Mouse (Mus musculus) heart, adult 2 months (tissue): Measurements from ENCODE around the gene Ica1l. TPM values are rescaled to one million over a fixed set of nuclear protein-coding genes. Genes with fewer than 3 reads are reported as not detected.
A peak's percentile ranks its signal among the peaks of the same experiment; 100 is the strongest.

Source experiments
- DNase-seq, 2 experiments: peaks; one replicate each; pipeline ENCODE4 v3.0.0; 2021
- H3K27ac ChIP-seq: fragments of 200-600 bp; 2 replicates; pipeline ENCODE4 v1.8.1; 2022
- H3K27me3 ChIP-seq: fragments of 200-500 bp; 2 replicates; pipeline ENCODE4 v1.6.1; 2012; ENCODE audit warnings: mild to moderate bottlenecking, low read length, inconsistent platforms, mixed read lengths; ENCODE audit not compliant: control insufficient read depth, insufficient read depth
- H3K36me3 ChIP-seq: fragments of 200-500 bp; 2 replicates; pipeline ENCODE4 v1.6.1; 2012; ENCODE audit warnings: low read length, inconsistent platforms; ENCODE audit not compliant: control insufficient read depth, insufficient read depth
- H3K4me1 ChIP-seq: fragments of 200-500 bp; 2 replicates; pipeline ENCODE4 v1.6.1; 2011; ENCODE audit warnings: low read length; ENCODE audit not compliant: control insufficient read depth, insufficient read depth
- H3K4me3 ChIP-seq: fragments of 200-600 bp; 2 replicates; pipeline ENCODE4 v1.8.1; 2022
- H3K79me2 ChIP-seq: fragments of 200-500 bp; replicated peaks from 2 replicates; pipeline ENCODE4 v1.6.1; 2012; ENCODE audit warnings: mild to moderate bottlenecking, inconsistent platforms, low read length, moderate library complexity, mixed read lengths; ENCODE audit not compliant: control insufficient read depth, insufficient read depth
- H3K9ac ChIP-seq: fragments of 200-500 bp; 2 replicates; pipeline ENCODE4 v1.6.1; 2012; ENCODE audit warnings: low read depth, mild to moderate bottlenecking, control low read depth, inconsistent platforms, low read length, mixed read lengths
- CTCF ChIP-seq: fragments of 200-600 bp; IDR thresholded peaks from 2 replicates; pipeline ENCODE4 v1.8.1; 2022; ENCODE audit warnings: antibody characterized with exemption, mild to moderate bottlenecking, moderate library complexity
- EP300 ChIP-seq: fragments of 200-500 bp; IDR thresholded peaks from 2 replicates; pipeline ENCODE4 v1.6.1; 2011; ENCODE audit warnings: low read depth, low read length, control low read depth; ENCODE audit not compliant: insufficient read depth
- POLR2A ChIP-seq: fragments of 200-500 bp; IDR thresholded peaks from 2 replicates; pipeline ENCODE4 v1.6.1; 2011; ENCODE audit warnings: mild to moderate bottlenecking, low read depth, low read length, control low read depth; ENCODE audit not compliant: insufficient read depth
- WGBS: fragments of 180-500 bp; shearing (Covaris S2); methylation state at CpG from one replicate; pipeline ENCODE4 v1.1.7; 2018; 5-methylcytosine and 5-hydroxymethylcytosine counted together
- intact Hi-C: fragments of 180-260 bp; cut with DNase I; formaldehyde crosslinking; loops from one replicate; pipeline ENCODE4 v1.15.1; 2025
- polyA plus RNA-seq: library from polyadenylated mRNA; depleted of rRNA; stranded (reverse); fragments of >200 nt; gene quantifications from 2 replicates; pipeline ENCODE4 v1.2.3, GENCODE M21; 2012
- total RNA-seq, 2 experiments: library from RNA; stranded (reverse); gene quantifications; 2 replicates each; pipeline ENCODE4 v1.2.3; 2021

Gene Ica1l
- total and polyA plus RNA-seq, 3 experiments = 0.14 to 0.45 (median 0.31) TPM

DNA sequence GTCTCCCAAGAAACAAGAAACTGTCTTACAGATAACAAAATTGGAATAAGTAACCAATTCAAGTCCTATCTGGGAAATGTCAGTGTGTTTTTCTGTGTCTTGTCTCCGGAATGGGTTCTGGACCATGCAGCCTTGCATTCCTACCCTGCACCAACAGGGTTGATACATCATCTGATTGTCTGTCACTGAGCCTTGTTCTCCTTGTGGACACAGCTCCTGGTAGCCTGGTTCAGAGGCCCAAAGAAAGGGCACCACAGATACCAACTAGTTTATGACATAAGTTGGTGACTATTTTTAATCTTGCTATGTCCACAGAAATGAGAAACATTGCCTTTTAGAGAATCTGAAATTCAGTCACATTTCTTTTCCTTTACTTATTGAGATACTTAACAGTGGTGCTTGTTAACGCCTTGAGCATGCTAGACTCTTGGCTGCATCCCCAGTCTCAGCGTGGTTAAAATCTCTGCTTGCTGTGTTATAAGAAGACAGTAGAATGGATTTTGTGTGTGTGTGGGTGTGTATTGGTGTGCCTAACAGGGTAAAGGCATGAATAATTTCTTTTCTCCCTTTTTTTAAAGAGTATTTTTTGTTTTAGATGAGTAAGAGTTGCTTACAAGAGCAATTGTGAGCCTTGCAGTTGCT, 55.5 kb downstream of the Ica1l start:
- DNase-seq = no peak
- peaks cover 3% of the 10 kb centered on the region for H3K36me3 ChIP-seq
- no peak overlapping the region for H3K9ac ChIP-seq
- H3K79me2 ChIP-seq = no peaks in the 10 kb centered on the region
- no peaks in the 10 kb centered on the region for H3K27me3 ChIP-seq
- TF ChIP-seq EP300 (no peak), CTCF (no peak), POLR2A (no peak)
- 79% methylated on average over 3 of the region's 3 CpGs for WGBS
- H3K4me3 ChIP-seq = no peak overlapping the region
- H3K4me1 ChIP-seq = no peaks in the 10 kb centered on the region; the same call in 1 of the 2 replicates
- intact Hi-C loops = no loop called here
- H3K27ac ChIP-seq = no peak overlapping the region

DNA sequence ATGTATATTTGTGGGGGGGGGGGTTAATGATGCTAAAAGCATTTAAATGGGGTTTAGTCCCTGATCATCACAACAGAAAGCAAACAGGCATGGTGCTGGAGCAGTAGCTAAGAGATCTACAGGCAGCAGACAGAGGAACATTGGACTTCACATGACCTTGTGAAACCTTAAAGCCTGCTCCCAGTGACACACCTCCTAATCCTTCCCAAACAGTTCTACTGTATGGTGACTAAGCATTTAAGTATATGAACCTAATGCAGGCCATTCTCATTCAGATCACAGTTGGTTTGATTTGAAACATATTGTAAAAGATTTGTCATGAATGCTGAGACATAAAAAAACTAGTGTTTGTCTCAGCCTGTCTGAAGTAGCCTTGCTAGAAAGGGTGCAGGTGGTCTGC, 56.4 kb downstream of the Ica1l start:
- H3K4me1 ChIP-seq = no peaks in the 10 kb centered on the region; the same call in 1 of the 2 replicates
- H3K79me2 ChIP-seq = no peaks in the 10 kb centered on the region
- no peak overlapping the region for H3K27ac ChIP-seq
- peaks cover 3% of the 10 kb centered on the region for H3K36me3 ChIP-seq
- DNase-seq = no peak
- no peak for TF ChIP-seq CTCF
- no peak for TF ChIP-seq EP300
- no peak for TF ChIP-seq POLR2A
- H3K4me3 ChIP-seq = no peak overlapping the region
- H3K9ac ChIP-seq = no peak overlapping the region
- intact Hi-C loops = no loop called here
- H3K27me3 ChIP-seq = no peaks in the 10 kb centered on the region

DNA sequence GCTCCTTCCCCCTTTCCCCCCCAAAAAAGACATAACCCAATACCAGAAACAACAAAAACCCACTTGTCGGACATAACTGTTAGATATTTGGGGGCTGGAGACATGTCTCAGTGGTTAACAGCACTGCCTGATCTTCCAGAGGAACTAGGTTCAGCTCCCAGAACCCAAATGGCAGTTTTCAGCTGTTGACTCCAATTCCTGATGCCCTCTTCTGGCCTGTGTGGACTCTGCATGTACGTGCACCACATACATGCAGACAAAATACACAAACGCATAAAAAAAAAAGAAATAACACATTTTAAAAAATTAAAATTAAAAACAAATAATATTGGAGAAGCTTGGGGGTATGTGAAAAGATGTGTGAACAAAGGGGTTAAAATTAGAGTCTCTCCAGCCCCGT, 75.7 kb downstream of the Ica1l start:
- TF ChIP-seq POLR2A (no peak), CTCF (peak; percentile 75), EP300 (no peak)
- Histone ChIP-seq H3K9ac (no peak overlapping the region), H3K79me2 (no peaks in the 10 kb centered on the region), H3K4me1 (no peaks in the 10 kb centered on the region; the same call in 1 of the 2 replicates), H3K27me3 (no peaks in the 10 kb centered on the region), H3K36me3 (no peaks in the 10 kb centered on the region; the same call in none of the 2 replicates), H3K27ac (no peak overlapping the region), H3K4me3 (no peak overlapping the region)
- peak; percentile 9 to 34 for DNase-seq
- intact Hi-C loops = loop anchor here (1.0 kb wide), 1 partner anchor 84 kb away; no protein-coding TSS in a partner anchor
- WGBS = 91% methylated on average over 4 of the region's 4 CpGs

DNA sequence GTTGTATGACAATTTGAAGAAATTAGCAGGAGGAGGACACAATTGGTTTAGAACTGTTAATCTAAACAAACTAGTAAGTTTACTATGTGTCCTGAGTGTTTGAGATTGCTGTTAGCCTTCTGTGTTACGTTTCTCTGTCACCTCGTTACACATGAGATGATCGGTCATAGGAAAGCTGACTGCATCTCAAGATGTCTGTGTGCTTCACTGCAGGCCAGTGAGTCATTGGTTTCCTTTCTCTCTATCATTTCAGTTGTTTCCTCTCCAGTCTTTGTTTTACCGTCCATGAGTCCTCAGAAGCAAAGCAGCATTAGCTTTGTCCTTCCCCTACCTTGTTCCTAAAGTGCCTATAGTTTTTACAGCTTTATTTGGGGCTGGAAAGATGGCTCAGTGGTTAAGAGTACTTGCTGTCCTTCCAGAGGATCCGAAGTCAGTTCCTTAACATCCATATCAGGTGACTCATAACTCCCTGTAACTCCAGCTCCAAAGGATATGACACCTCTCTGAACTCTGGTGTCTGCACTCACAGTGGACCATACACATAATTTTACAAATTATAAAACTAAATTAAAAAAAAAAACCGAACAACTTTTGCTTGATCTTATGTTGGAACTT, 76.7 kb downstream of the Ica1l start:
- Histone ChIP-seq H3K4me1 (no peaks in the 10 kb centered on the region; the same call in 1 of the 2 replicates), H3K9ac (no peak overlapping the region), H3K4me3 (no peak overlapping the region), H3K27me3 (no peaks in the 10 kb centered on the region), H3K27ac (no peak overlapping the region), H3K36me3 (no peaks in the 10 kb centered on the region; the same call in none of the 2 replicates), H3K79me2 (no peaks in the 10 kb centered on the region)
- intact Hi-C loops = no loop called here
- WGBS = 48% methylated on average over 6 of the region's 6 CpGs
- no peak for DNase-seq
- TF ChIP-seq EP300 (no peak), CTCF (no peak), POLR2A (no peak)

DNA sequence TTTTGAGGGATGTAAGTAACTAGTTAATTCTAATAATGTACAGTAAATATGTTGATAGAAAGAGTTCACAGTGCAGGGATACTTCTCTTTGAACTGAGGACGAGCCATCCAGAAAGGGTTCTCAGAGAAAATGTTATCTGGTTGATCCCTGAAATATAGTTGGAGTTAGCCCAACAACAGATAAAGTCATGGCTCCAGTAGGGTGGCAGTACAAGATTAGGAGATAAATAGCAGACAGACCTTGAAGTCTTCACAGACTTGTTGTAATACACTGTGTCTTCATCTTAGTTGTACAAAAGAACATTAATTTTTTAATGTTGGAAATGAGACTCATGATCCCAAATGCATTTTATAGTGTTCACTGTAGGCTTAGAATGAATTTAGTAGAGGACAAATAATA, 83.0 kb downstream of the Ica1l start:
- DNase-seq = no peak
- H3K27me3 ChIP-seq = no peaks in the 10 kb centered on the region
- H3K36me3 ChIP-seq = peaks cover 4% of the 10 kb centered on the region; the same call in 1 of the 2 replicates
- intact Hi-C loops = loop anchor here (5.0 kb wide), 1 partner anchor 43 kb away; no protein-coding TSS in a partner anchor
- H3K79me2 ChIP-seq = no peaks in the 10 kb centered on the region; the same call in 1 of the 2 replicates
- no peaks in the 10 kb centered on the region for H3K4me1 ChIP-seq
- no peak overlapping the region for H3K9ac ChIP-seq
- 83% methylated on average over 1 of the region's 1 CpGs for WGBS
- H3K4me3 ChIP-seq = no peak overlapping the region
- H3K27ac ChIP-seq = no peak overlapping the region
- no peak for TF ChIP-seq POLR2A
- no peak for TF ChIP-seq CTCF
- no peak for TF ChIP-seq EP300

DNA sequence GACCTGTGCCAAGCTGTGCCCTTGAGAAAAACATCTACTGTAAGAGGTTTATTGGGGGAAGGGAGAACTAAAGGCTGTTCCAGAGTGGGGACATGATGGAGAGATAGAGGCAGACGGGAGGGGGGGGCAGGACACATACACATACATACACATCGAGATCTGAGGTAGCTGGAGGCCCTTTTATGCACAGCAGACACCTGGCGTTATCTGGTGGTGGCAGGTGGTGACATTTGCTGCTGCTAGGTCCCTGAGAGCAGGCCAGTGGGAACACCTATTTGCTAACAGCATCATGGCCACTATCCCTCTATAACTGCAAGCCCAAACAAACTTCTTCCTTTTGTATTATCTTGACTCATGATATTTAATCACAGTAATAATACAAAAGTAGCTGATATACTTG, 85.8 kb downstream of the Ica1l start:
- TF ChIP-seq POLR2A = no peak
- TF ChIP-seq CTCF = no peak
- WGBS = 81% methylated on average over 3 of the region's 3 CpGs
- intact Hi-C loops = no loop called here

More for the DNA sequence above, 85.8 kb downstream of the Ica1l start:
- no peaks in the 10 kb centered on the region for H3K4me1 ChIP-seq
- no peak overlapping the region for H3K9ac ChIP-seq
- peaks cover 12% of the 10 kb centered on the region for H3K36me3 ChIP-seq
- H3K79me2 ChIP-seq = no peaks in the 10 kb centered on the region; the same call in 1 of the 2 replicates
- H3K4me3 ChIP-seq = no peak overlapping the region
- H3K27ac ChIP-seq = no peak overlapping the region
- H3K27me3 ChIP-seq = no peaks in the 10 kb centered on the region
- no peak for DNase-seq
